Mouse (Mus musculus) lung, postnatal 0 days (tissue): ENCODE data around the gene Retsat. TPM values are rescaled to one million over a fixed set of nuclear protein-coding genes. Genes with fewer than 3 reads are reported as not detected.

Experiments used
- ATAC-seq: fragments of 200-750 bp; cut with Nextera tagmentation; 2 replicates; pipeline ENCODE4 v1.8.0; 2017; ENCODE audit warnings: moderate library complexity
- DNase-seq: peaks from one replicate; pipeline ENCODE4 v3.0.0-alpha.2; 2016; ENCODE audit warnings: low spot score
- H3K27ac ChIP-seq: fragments of 300-500 bp; sonication (generic); 2 replicates; pipeline ENCODE4 v1.5.1; 2014; ENCODE audit warnings: antibody characterized with exemption, mild to moderate bottlenecking, low read length, mixed read lengths
- H3K27me3 ChIP-seq: fragments of 300-500 bp; sonication (generic); replicated peaks from 2 replicates; pipeline ENCODE4 v1.6.1; 2014; ENCODE audit warnings: low read length, mixed read lengths; ENCODE audit not compliant: insufficient read depth
- H3K36me3 ChIP-seq: fragments of 300-500 bp; sonication (generic); 2 replicates; pipeline ENCODE4 v1.6.1; 2014; ENCODE audit warnings: low read length, mixed read lengths; ENCODE audit not compliant: insufficient read depth
- H3K4me1 ChIP-seq: fragments of 300-500 bp; sonication (generic); 2 replicates; pipeline ENCODE4 v1.6.1; 2014; ENCODE audit warnings: antibody characterized with exemption, low read depth, low read length, mixed read lengths; ENCODE audit not compliant: insufficient read depth
- H3K4me2 ChIP-seq: fragments of 300-500 bp; sonication (generic); replicated peaks from 2 replicates; pipeline ENCODE4 v1.6.1; 2014; ENCODE audit warnings: low read depth, mild to moderate bottlenecking, low read length, moderate library complexity, mixed read lengths
- H3K4me3 ChIP-seq: fragments of 300-500 bp; sonication (generic); 2 replicates; pipeline ENCODE4 v1.5.1; 2014; ENCODE audit warnings: low read depth, low read length
- H3K9ac ChIP-seq: fragments of 300-500 bp; sonication (generic); replicated peaks from 2 replicates; pipeline ENCODE4 v1.6.1; 2014; ENCODE audit warnings: low read depth, mild to moderate bottlenecking
- H3K9me3 ChIP-seq: fragments of 300-500 bp; sonication (generic); 2 replicates; pipeline ENCODE4 v1.6.1; 2016; ENCODE audit warnings: low read length, mixed read lengths
- CTCF ChIP-seq: IDR thresholded peaks from 2 replicates; pipeline ENCODE4 v1.5.1; 2016; ENCODE audit warnings: antibody characterized with exemption, mild to moderate bottlenecking
- EP300 ChIP-seq: IDR thresholded peaks from 2 replicates; pipeline ENCODE4 v1.6.1; 2016; ENCODE audit warnings: antibody characterized with exemption, mild to moderate bottlenecking, control low read depth
- WGBS: fragments of 180-500 bp; shearing (Covaris S2); extraction: QIAGEN DNeasy Blood & Tissue Kit; methylation state at CpG from one replicate; pipeline ENCODE4 v1.1.7; 2014; 5-methylcytosine and 5-hydroxymethylcytosine counted together
- polyA plus RNA-seq: library from polyadenylated mRNA; unstranded; fragments of >200 nt; fragmentation: Nextera tagmentation; extraction: Ambion mirVana; gene quantifications from 2 replicates; pipeline ENCODE4 v1.2.1, GENCODE M21; 2015

Retsat gene
- polyA plus RNA-seq, 1 experiment from 2014 or later, result 42.7 TPM

DNA sequence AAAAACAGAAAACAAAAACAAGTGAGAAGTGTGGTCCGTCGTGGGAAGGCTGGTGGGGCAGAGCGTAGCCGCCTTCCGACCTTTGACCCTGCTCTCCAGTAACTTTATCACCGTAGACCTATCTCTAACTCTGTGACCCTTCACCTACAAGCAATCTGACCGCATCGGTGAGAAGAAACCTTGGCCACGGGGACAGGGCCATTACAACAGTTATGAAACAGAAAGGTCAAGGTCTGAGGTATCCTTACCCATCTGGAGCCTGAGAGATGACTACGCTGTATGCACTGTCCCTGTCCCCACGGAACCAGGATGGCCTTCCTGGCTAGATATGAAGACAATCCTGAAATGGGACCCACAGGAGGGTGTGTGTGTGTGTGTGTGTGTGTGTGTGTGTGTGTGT, 14.1 kb upstream of the Retsat start:
- DNase-seq (no peak), ATAC-seq (no peak)

DNA sequence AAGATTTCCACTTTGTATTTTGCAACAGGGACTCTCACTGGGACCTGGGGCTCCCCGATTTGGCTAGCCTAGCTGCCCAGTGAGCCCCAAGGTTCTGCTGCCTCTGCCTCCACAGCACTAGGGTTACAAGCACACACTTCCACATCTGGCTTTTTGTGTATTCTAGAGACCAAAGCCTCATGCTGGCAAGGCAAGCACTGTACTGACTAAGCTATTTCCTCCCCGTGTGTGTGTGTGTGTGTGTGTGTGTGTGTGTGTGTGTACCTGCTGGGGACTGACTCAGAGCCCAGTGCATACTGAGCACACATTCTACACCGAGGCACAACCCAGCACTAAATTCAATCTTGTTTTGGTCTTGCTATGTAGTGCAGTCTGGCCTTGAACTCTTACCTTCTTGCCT, 11.6 kb upstream of the Retsat start:
- TF ChIP-seq CTCF, result no peak
- TF ChIP-seq EP300, result no peak
- ATAC-seq, result no peak
- no peaks in the 10 kb centered on the region for H3K36me3 ChIP-seq
- no peak overlapping the region for H3K9ac ChIP-seq
- no peak overlapping the region for H3K4me2 ChIP-seq
- WGBS, result 76% methylated on average over 3 of the region's 3 CpGs
- H3K27me3 ChIP-seq, result no peaks in the 10 kb centered on the region
- no peak overlapping the region for H3K4me3 ChIP-seq
- H3K4me1 ChIP-seq, result no peaks in the 10 kb centered on the region
- DNase-seq, result no peak
- no peak overlapping the region for H3K27ac ChIP-seq
- no peaks in the 10 kb centered on the region for H3K9me3 ChIP-seq

More for the DNA sequence above, 14.1 kb upstream of the Retsat start:
- no peak overlapping the region for H3K4me3 ChIP-seq
- no peaks in the 10 kb centered on the region for H3K4me1 ChIP-seq
- no peak overlapping the region for H3K27ac ChIP-seq
- 71% methylated on average over 11 of the region's 11 CpGs for WGBS
- H3K27me3 ChIP-seq, result no peaks in the 10 kb centered on the region
- no peaks in the 10 kb centered on the region for H3K9me3 ChIP-seq
- H3K4me2 ChIP-seq, result no peak overlapping the region
- H3K9ac ChIP-seq, result no peak overlapping the region
- H3K36me3 ChIP-seq, result peaks cover 10% of the 10 kb centered on the region; the same call in 1 of the 2 replicates
- TF ChIP-seq EP300, result no peak
- no peak for TF ChIP-seq CTCF

DNA sequence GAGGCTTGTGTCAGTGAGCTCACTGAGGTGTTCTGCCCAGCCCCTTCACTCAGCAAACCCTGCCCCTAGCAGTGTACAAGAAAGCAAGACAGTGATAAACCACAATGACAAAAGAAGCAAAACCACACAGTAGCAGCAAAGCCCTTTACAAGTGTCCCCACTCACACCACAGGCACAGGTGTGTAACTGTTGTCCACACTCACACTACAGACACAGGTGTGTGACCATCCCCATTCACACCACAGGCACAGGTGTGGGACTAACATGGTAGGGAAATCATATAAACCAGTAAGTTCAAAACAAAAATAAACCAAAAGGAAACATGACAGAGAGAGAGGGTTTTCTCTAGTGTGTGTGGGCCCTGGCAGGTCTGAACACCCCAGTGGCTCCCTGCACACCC, 10.0 kb upstream of the Retsat start:
- H3K36me3 ChIP-seq, result no peaks in the 10 kb centered on the region; the same call in 1 of the 2 replicates

DNA sequence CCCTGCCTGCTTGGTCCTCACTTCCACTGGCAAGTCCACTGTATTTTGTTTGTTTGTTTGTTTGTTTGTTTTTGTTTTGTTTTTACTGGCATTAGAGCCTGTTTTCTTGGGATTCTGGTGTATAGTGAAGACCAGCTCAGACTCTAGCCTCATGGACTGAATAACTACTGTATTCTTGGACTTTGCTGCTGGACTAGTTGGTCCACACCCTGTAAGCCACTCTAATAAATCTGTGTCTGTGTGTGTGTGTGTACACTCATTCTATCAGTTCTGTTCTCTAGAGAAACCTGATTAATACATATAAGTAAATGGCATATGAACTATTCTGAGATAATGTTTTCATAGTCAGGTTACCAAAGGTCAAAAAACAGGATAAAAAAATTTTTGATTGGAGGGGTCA, 8.2 kb upstream of the Retsat start:
- no peak overlapping the region for H3K4me3 ChIP-seq
- DNase-seq (no peak), ATAC-seq (no peak)
- no peak overlapping the region for H3K9ac ChIP-seq
- H3K27me3 ChIP-seq, result no peaks in the 10 kb centered on the region
- H3K27ac ChIP-seq, result no peak overlapping the region
- TF ChIP-seq CTCF (no peak), EP300 (no peak)
- H3K4me1 ChIP-seq, result no peaks in the 10 kb centered on the region
- H3K36me3 ChIP-seq, result no peaks in the 10 kb centered on the region; the same call in 1 of the 2 replicates
- no peak overlapping the region for H3K4me2 ChIP-seq
- no peaks in the 10 kb centered on the region for H3K9me3 ChIP-seq

More for the DNA sequence above, 10.0 kb upstream of the Retsat start:
- TF ChIP-seq EP300 (no peak), CTCF (no peak)
- H3K4me2 ChIP-seq, result no peak overlapping the region
- no peak overlapping the region for H3K9ac ChIP-seq
- H3K27ac ChIP-seq, result no peak overlapping the region
- no peak for ATAC-seq
- DNase-seq, result no peak
- no peak overlapping the region for H3K4me3 ChIP-seq
- no peaks in the 10 kb centered on the region for H3K4me1 ChIP-seq
- no peaks in the 10 kb centered on the region for H3K9me3 ChIP-seq
- H3K27me3 ChIP-seq, result no peaks in the 10 kb centered on the region

DNA sequence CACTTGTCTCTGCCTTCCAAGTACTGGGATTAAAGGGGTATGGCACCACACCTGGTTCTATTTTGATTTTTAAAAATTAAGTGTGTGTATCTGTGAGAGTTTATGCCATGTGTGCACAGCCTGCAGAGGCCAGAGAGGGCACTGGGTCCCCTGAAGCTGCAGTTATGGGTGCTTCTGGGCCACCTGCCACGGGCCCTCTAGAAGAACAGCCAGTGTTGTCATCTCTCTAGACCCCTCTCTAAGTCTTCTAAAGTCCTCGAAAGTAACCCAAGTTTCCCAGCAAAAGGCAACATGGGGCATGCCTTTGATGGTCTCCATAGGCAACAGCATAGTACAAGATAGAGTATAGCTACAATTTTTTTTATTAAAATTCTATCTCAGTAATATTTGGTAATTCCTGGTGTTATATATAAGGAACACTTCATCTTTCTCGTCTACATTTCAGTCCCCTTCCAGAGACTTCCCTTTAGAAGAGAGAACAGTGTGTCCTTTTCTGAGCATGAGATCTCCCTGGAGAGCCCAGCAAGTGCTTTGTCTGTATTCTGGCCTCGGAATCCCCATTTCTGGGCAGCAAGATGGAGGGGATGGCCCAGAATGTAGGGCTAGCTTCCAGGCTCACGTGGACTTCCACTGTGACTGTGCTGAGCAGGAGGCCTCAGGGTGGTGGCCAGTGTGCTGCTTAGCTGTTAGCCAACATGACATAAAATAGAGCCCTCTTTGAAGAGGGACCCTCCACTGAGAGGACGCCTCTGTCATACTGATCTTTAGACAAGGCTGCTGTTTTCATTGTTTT, 5.1 kb upstream of the Retsat start:
- H3K9ac ChIP-seq, result no peak overlapping the region
- TF ChIP-seq CTCF, result no peak
- no peak for TF ChIP-seq EP300
- 66% methylated on average over 6 of the region's 6 CpGs for WGBS

DNA sequence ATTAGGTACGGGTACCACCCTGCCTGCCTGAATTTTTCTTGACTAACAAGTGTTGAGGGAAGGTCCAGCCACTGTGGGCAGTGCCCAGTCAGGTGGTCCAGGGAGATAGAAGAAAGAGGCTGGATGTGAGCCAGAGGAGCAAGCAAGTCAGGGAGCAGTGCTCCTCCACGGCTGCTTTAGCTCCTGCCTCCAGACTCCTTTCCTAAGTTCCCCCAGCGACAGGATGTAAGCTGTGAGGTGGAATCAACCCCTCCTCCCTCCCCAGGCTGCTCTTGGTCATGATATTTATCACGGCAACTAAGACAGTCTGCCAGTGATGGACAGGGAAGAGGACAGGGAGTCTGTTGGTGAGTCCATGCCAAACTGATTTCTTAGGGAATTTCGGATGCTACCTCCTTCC, 4.4 kb upstream of the Retsat start:
- Histone ChIP-seq H3K36me3 (no peaks in the 10 kb centered on the region; the same call in 1 of the 2 replicates), H3K9me3 (no peaks in the 10 kb centered on the region), H3K4me2 (no peak overlapping the region), H3K4me3 (no peak overlapping the region), H3K27ac (no peak overlapping the region), H3K9ac (no peak overlapping the region), H3K4me1 (peaks cover 18% of the 10 kb centered on the region), H3K27me3 (no peaks in the 10 kb centered on the region)
- ATAC-seq (no peak), DNase-seq (no peak)
- WGBS, result 47% methylated on average over 5 of the region's 5 CpGs
- TF ChIP-seq CTCF, result no peak
- TF ChIP-seq EP300, result no peak

More for the DNA sequence above, 5.1 kb upstream of the Retsat start:
- H3K27ac ChIP-seq, result no peak overlapping the region
- H3K4me2 ChIP-seq, result no peak overlapping the region
- ATAC-seq (no peak), DNase-seq (no peak)
- peaks cover 15% of the 10 kb centered on the region; the same call in 1 of the 2 replicates for H3K4me1 ChIP-seq
- H3K4me3 ChIP-seq, result no peak overlapping the region
- H3K27me3 ChIP-seq, result no peaks in the 10 kb centered on the region
- no peaks in the 10 kb centered on the region for H3K9me3 ChIP-seq
- H3K36me3 ChIP-seq, result no peaks in the 10 kb centered on the region; the same call in 1 of the 2 replicates
